Mouse (Mus musculus): Measurements from ENCODE around the gene Afp. TPM values are rescaled to one million over a fixed set of nuclear protein-coding genes. Genes with fewer than 3 reads are reported as not detected.

The Afp gene
- polyA plus RNA-seq, 1 experiment: not detected

- Histone ChIP-seq H3K4me3 (ENCODE audit: low read depth, low read length) (no peak within 1 kb of the TSS), H3K27me3 (ENCODE audit: control insufficient read depth, insufficient read depth, low read length, poor library complexity, severe bottlenecking) (no peaks in the 10 kb centered on the region), H3K9ac (ENCODE audit: low read depth, poor library complexity, severe bottlenecking) (no peak within 1 kb of the TSS), H3K27ac (ENCODE audit: insufficient read depth, low read length) (no peak within 1 kb of the TSS), H3K9me3 (replicated peaks; ENCODE audit: control insufficient read depth, insufficient read depth, low read length, poor library complexity, severe bottlenecking) (no peaks in the 10 kb centered on the region), H3K4me1 (ENCODE audit: control insufficient read depth, insufficient read depth, low read length) (no peaks in the 10 kb centered on the region), H3K36me3 (ENCODE audit: control insufficient read depth, insufficient read depth, low read length, poor library complexity, severe bottlenecking) (no peaks in the 10 kb centered on the region)
- no peak for TF ChIP-seq EP300 (IDR thresholded peaks at IDR 0.05; ENCODE audit: insufficient read depth, low read depth, low read length)
- no peak for TF ChIP-seq CTCF (IDR thresholded peaks at IDR 0.05; ENCODE audit: low read depth, low read length)
- TF ChIP-seq POLR2A (IDR thresholded peaks at IDR 0.05; ENCODE audit: insufficient read depth, low read length): no peak
Observed at GRCm38 (mm10) chr5:90460619-90461018, 29.9 kb upstream of the Afp start, which contains the start of gene Alb. Gene Alb (plus strand): TSS chr5:90460897.

- TF ChIP-seq CTCF (IDR thresholded peaks at IDR 0.05; ENCODE audit: low read depth, low read length) (no peak), EP300 (IDR thresholded peaks at IDR 0.05; ENCODE audit: insufficient read depth, low read depth, low read length) (no peak), POLR2A (IDR thresholded peaks at IDR 0.05; ENCODE audit: insufficient read depth, low read length) (no peak)
- H3K9me3 ChIP-seq (replicated peaks; ENCODE audit: control insufficient read depth, insufficient read depth, low read length, poor library complexity, severe bottlenecking): no peaks in the 10 kb centered on the region
- no peak overlapping the region for H3K9ac ChIP-seq (ENCODE audit: low read depth, poor library complexity, severe bottlenecking)
- H3K4me1 ChIP-seq (ENCODE audit: control insufficient read depth, insufficient read depth, low read length): no peaks in the 10 kb centered on the region
- H3K27me3 ChIP-seq (ENCODE audit: control insufficient read depth, insufficient read depth, low read length, poor library complexity, severe bottlenecking): no peaks in the 10 kb centered on the region
- no peak overlapping the region for H3K4me3 ChIP-seq (ENCODE audit: low read depth, low read length)
- H3K27ac ChIP-seq (ENCODE audit: insufficient read depth, low read length): no peak overlapping the region
- no peaks in the 10 kb centered on the region for H3K36me3 ChIP-seq (ENCODE audit: control insufficient read depth, insufficient read depth, low read length, poor library complexity, severe bottlenecking)
Observed at GRCm38 (mm10) chr5:90466806-90467205, 23.7 kb upstream of the Afp start.

- H3K36me3 ChIP-seq (ENCODE audit: control insufficient read depth, insufficient read depth, low read length, poor library complexity, severe bottlenecking): no peaks in the 10 kb centered on the region
- H3K4me1 ChIP-seq (ENCODE audit: control insufficient read depth, insufficient read depth, low read length): no peaks in the 10 kb centered on the region
- H3K4me3 ChIP-seq (ENCODE audit: low read depth, low read length): no peak overlapping the region
- TF ChIP-seq POLR2A (IDR thresholded peaks at IDR 0.05; ENCODE audit: insufficient read depth, low read length): no peak
- TF ChIP-seq EP300 (IDR thresholded peaks at IDR 0.05; ENCODE audit: insufficient read depth, low read depth, low read length): no peak
- TF ChIP-seq CTCF (IDR thresholded peaks at IDR 0.05; ENCODE audit: low read depth, low read length): no peak
- H3K9ac ChIP-seq (ENCODE audit: low read depth, poor library complexity, severe bottlenecking): no peak overlapping the region
- no peaks in the 10 kb centered on the region for H3K27me3 ChIP-seq (ENCODE audit: control insufficient read depth, insufficient read depth, low read length, poor library complexity, severe bottlenecking)
- H3K9me3 ChIP-seq (replicated peaks; ENCODE audit: control insufficient read depth, insufficient read depth, low read length, poor library complexity, severe bottlenecking): no peaks in the 10 kb centered on the region
- H3K27ac ChIP-seq (ENCODE audit: insufficient read depth, low read length): no peak overlapping the region
Observed at GRCm38 (mm10) chr5:90467245-90467644, 23.3 kb upstream of the Afp start.

- Histone ChIP-seq H3K4me1 (ENCODE audit: control insufficient read depth, insufficient read depth, low read length) (no peaks in the 10 kb centered on the region), H3K4me3 (ENCODE audit: low read depth, low read length) (no peak overlapping the region), H3K36me3 (ENCODE audit: control insufficient read depth, insufficient read depth, low read length, poor library complexity, severe bottlenecking) (no peaks in the 10 kb centered on the region), H3K27ac (ENCODE audit: insufficient read depth, low read length) (no peak overlapping the region), H3K27me3 (ENCODE audit: control insufficient read depth, insufficient read depth, low read length, poor library complexity, severe bottlenecking) (no peaks in the 10 kb centered on the region), H3K9me3 (replicated peaks; ENCODE audit: control insufficient read depth, insufficient read depth, low read length, poor library complexity, severe bottlenecking) (no peaks in the 10 kb centered on the region), H3K9ac (ENCODE audit: low read depth, poor library complexity, severe bottlenecking) (no peak overlapping the region)
- no peak for TF ChIP-seq EP300 (IDR thresholded peaks at IDR 0.05; ENCODE audit: insufficient read depth, low read depth, low read length)
Observed at GRCm38 (mm10) chr5:90470836-90471235, 19.7 kb upstream of the Afp start.

GRCm38 (mm10) chr5:90473902-90474301, 16.6 kb upstream of the Afp start:
- no peak for TF ChIP-seq CTCF (IDR thresholded peaks at IDR 0.05; ENCODE audit: low read depth, low read length)
- no peak for TF ChIP-seq POLR2A (IDR thresholded peaks at IDR 0.05; ENCODE audit: insufficient read depth, low read length)
- TF ChIP-seq EP300 (IDR thresholded peaks at IDR 0.05; ENCODE audit: insufficient read depth, low read depth, low read length): no peak
- no peak overlapping the region for H3K9ac ChIP-seq (ENCODE audit: low read depth, poor library complexity, severe bottlenecking)
- H3K27ac ChIP-seq (ENCODE audit: insufficient read depth, low read length): no peak overlapping the region

GRCm38 (mm10) chr5:90474369-90474768, 16.2 kb upstream of the Afp start:
- H3K9me3 ChIP-seq (replicated peaks; ENCODE audit: control insufficient read depth, insufficient read depth, low read length, poor library complexity, severe bottlenecking): no peaks in the 10 kb centered on the region
- TF ChIP-seq EP300 (IDR thresholded peaks at IDR 0.05; ENCODE audit: insufficient read depth, low read depth, low read length) (no peak), CTCF (IDR thresholded peaks at IDR 0.05; ENCODE audit: low read depth, low read length) (no peak), POLR2A (IDR thresholded peaks at IDR 0.05; ENCODE audit: insufficient read depth, low read length) (no peak)
- no peak overlapping the region for H3K4me3 ChIP-seq (ENCODE audit: low read depth, low read length)
- no peak overlapping the region for H3K27ac ChIP-seq (ENCODE audit: insufficient read depth, low read length)
- no peaks in the 10 kb centered on the region for H3K4me1 ChIP-seq (ENCODE audit: control insufficient read depth, insufficient read depth, low read length)
- H3K36me3 ChIP-seq (ENCODE audit: control insufficient read depth, insufficient read depth, low read length, poor library complexity, severe bottlenecking): no peaks in the 10 kb centered on the region
- H3K27me3 ChIP-seq (ENCODE audit: control insufficient read depth, insufficient read depth, low read length, poor library complexity, severe bottlenecking): no peaks in the 10 kb centered on the region
- H3K9ac ChIP-seq (ENCODE audit: low read depth, poor library complexity, severe bottlenecking): no peak overlapping the region

More at GRCm38 (mm10) chr5:90473902-90474301, 16.6 kb upstream of the Afp start:
- no peaks in the 10 kb centered on the region for H3K9me3 ChIP-seq (replicated peaks; ENCODE audit: control insufficient read depth, insufficient read depth, low read length, poor library complexity, severe bottlenecking)
- no peaks in the 10 kb centered on the region for H3K4me1 ChIP-seq (ENCODE audit: control insufficient read depth, insufficient read depth, low read length)
- H3K27me3 ChIP-seq (ENCODE audit: control insufficient read depth, insufficient read depth, low read length, poor library complexity, severe bottlenecking): no peaks in the 10 kb centered on the region
- H3K4me3 ChIP-seq (ENCODE audit: low read depth, low read length): no peak overlapping the region
- no peaks in the 10 kb centered on the region for H3K36me3 ChIP-seq (ENCODE audit: control insufficient read depth, insufficient read depth, low read length, poor library complexity, severe bottlenecking)
